ENCODE assay signal across 14 mouse cellular contexts in the genomic region with DNA sequence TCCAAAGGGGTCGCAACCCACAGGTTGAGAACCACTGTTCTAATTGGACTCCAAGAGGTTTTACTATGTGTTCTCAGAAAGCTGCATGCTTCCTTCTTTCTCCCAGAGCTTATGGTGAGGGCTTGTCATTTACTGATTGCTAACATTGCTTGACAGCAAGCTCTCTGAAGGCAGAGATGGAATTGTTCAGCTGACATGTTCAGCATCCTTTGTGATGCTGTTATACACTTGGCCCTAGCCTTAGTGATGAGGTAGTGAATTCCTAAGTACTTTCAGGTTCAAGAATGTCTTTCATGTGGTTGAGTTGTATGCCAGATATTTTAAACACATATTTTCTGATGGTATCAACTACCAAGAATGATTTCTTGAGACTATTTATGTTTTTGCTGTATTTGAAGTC.
"Had no signal": no experiment of that assay in that cellular context is flagged by ENCODE, and none has a peak within 500 bp of the region (broad histone marks: within the 10 kb centered on the region; RNA-seq: fewer than 3 reads in every experiment).

No protein-coding gene starts in this region.

- H3K4me1 ChIP-seq: neural tube, embryonic 12.5 days had no signal

- H3K27ac ChIP-seq: macrophage; midbrain, embryonic 13.5 days; midbrain, embryonic 15.5 days; neural tube, embryonic 12.5 days had no signal

- ATAC-seq: midbrain, embryonic 13.5 days; midbrain, embryonic 15.5 days had no signal

- H3K36me3 ChIP-seq: midbrain, embryonic 13.5 days; midbrain, embryonic 15.5 days; neural tube, embryonic 12.5 days had no signal

- H3K4me2 ChIP-seq: lung, embryonic 14.5 days; midbrain, embryonic 11.5 days; midbrain, embryonic 13.5 days; midbrain, embryonic 15.5 days; neural tube, embryonic 12.5 days had no signal

- DNase-seq: lung, adult 18-20 months; lung, embryonic 14.5 days; lung, postnatal 14 days; lung, postnatal 36 days; right cerebral cortex, postnatal 14 days; thymus, adult 18-20 months; thymus, postnatal 14 days; thymus, postnatal 36 days had no signal

- H3K9me3 ChIP-seq: megakaryocyte, embryonic 14.5 days; midbrain, embryonic 13.5 days; midbrain, embryonic 15.5 days; neural tube, embryonic 12.5 days had no signal

- H3K4me3 ChIP-seq: megakaryocyte, embryonic 14.5 days; midbrain, embryonic 13.5 days; midbrain, embryonic 15.5 days; neural tube, embryonic 12.5 days had no signal

- H3K9ac ChIP-seq: lung, embryonic 14.5 days; midbrain, embryonic 13.5 days; midbrain, embryonic 15.5 days; neural tube, embryonic 12.5 days had no signal

- H3K27me3 ChIP-seq: megakaryocyte, embryonic 14.5 days; midbrain, embryonic 13.5 days; midbrain, embryonic 15.5 days; neural tube, embryonic 12.5 days had no signal
